Mouse (Mus musculus) olfactory bulb, adult 2 months (tissue): ENCODE measurements around the gene Fam53b. TPM values are rescaled to one million over a fixed set of nuclear protein-coding genes. Genes with fewer than 3 reads are reported as not detected.

Source experiments
- H3K27ac ChIP-seq: fragments of 200-500 bp; 2 replicates; pipeline ENCODE4 v1.5.1; 2012; ENCODE audit warnings: low read depth, low read length; ENCODE audit not compliant: insufficient read depth
- H3K4me1 ChIP-seq: fragments of 200-500 bp; 2 replicates; pipeline ENCODE4 v1.6.1; 2012; ENCODE audit warnings: low read length; ENCODE audit not compliant: control insufficient read depth, insufficient read depth
- H3K4me3 ChIP-seq: fragments of 200-500 bp; 2 replicates; pipeline ENCODE4 v1.5.1; 2012; ENCODE audit warnings: mild to moderate bottlenecking, low read depth, low read length, moderate library complexity; ENCODE audit not compliant: insufficient read depth
- CTCF ChIP-seq: fragments of 200-500 bp; IDR thresholded peaks from 2 replicates; pipeline ENCODE4 v1.5.1; 2012; ENCODE audit warnings: low read depth, mild to moderate bottlenecking, low read length, moderate library complexity; ENCODE audit not compliant: insufficient read depth
- POLR2A ChIP-seq: fragments of 200-500 bp; IDR thresholded peaks from 2 replicates; pipeline ENCODE4 v1.6.1; 2012; ENCODE audit warnings: mild to moderate bottlenecking, low read depth, low read length, moderate library complexity; ENCODE audit not compliant: insufficient read depth
- WGBS: fragments of 180-500 bp; shearing (Covaris S2); methylation state at CpG from one replicate; pipeline ENCODE4 v1.1.7; 2018; 5-methylcytosine and 5-hydroxymethylcytosine counted together
- polyA plus RNA-seq: library from polyadenylated mRNA; stranded (reverse); fragments of >200 nt; gene quantifications from 2 replicates; pipeline ENCODE4 v1.2.4, GENCODE M21; 2012; ENCODE audit warnings: low replicate concordance; ENCODE audit not compliant: missing spikeins, insufficient read depth, insufficient read length

Gene Fam53b
- polyA plus RNA-seq, 1 experiment, result not detected

DNA sequence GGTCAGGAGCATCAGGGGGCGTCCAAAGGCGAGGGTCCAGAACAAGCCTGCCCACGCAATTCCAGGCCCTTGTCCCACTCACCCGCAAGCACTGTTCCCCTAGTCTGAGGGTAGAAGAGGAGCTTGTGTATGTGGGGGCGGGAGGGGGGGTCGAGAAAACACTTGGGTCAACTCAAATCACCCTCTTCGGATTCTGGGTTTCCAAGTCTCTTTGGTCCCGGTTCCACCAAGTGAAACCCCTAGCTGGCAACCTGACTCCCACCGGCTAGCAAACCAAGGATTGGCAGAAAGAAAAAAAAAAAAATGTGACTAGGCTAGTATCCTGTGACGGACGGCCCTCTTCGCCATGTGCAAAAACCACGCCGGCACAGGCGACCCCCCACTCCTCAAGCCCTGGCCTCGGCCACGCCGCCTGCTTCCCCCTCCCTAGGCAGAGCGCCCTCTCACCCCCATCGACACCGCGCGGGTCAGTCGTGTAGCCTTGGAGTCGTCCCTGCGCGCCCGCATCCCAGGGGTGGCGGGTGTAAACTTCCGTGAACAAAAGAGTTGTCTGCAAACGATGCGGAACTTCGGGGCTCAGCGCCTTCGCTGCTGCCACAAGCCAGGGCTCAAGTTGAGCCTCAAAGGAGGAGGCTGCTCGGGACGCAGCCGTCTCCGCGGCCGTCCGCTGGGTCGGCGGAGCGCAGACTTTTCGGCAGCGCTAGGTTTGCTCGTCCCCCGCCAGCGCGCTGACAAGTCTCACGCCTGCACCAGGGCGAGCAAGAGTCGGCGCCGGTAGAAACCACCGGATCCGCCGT is 869 bp downstream of the Fam53b start:
- no peak for TF ChIP-seq POLR2A
- under 1% methylated on average over 59 of the region's 59 CpGs for WGBS
- peaks cover 26% of the 10 kb centered on the region for H3K4me1 ChIP-seq

DNA sequence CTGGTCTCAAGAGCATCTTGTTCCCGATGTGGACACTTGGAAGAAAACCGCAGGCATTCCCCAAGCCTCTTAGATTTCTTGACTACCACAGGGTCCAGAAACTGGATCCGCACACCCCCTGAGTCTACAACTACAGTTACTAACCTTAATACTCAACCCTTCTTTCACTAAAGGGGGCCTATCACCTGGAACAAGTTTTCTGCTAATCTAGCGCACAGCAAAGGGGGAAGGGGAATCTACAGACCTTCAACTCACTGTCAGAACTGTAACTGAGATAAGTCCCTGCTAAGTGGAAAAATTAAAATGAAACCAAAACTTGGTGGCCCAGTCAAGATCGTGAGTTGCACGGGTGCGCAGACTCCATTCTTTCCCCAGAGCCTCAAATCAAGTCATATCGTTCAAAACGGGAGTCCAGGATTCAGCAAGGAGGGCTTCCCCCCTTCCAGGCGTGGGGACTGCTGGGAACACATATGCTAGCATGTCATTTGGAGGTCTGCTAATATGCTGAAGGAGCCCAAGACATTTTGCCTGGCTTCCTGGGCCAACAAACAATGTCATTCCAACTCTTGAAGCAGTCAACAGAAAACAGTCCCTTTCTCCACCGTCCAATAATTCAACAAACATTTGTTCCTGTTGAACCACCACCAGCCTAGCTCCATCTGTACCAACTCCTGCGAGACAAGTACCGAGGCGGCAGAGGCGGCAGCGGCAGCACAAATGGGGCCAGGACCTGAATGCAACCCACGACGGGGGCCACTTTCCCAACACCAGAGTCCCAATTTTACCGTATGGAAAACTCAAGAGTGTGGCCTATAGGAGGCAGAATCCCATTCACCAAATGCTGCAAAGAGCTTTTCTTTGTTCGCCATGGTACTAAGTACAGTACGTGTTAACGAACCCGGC is 1.7 kb downstream of the Fam53b start:
- peak overlapping the region; percentile 60 for H3K4me3 ChIP-seq
- no peak overlapping the region for H3K27ac ChIP-seq
- no peak for TF ChIP-seq POLR2A
- TF ChIP-seq CTCF, result no peak
- peaks cover 33% of the 10 kb centered on the region for H3K4me1 ChIP-seq
- WGBS, result 27% methylated on average over 23 of the region's 23 CpGs

More for the DNA sequence above, 869 bp downstream of the Fam53b start:
- H3K27ac ChIP-seq, result no peak overlapping the region
- H3K4me3 ChIP-seq, result peak overlapping the region; percentile 60

GRCm38 (mm10) chr7:132810879-132811278 is 2.8 kb downstream of the Fam53b start:
- 67% methylated on average over 1 of the region's 1 CpGs for WGBS
- TF ChIP-seq CTCF, result peak; percentile 79
- no peak for TF ChIP-seq POLR2A
- Histone ChIP-seq H3K27ac (no peak overlapping the region), H3K4me3 (no peak overlapping the region), H3K4me1 (peaks cover 37% of the 10 kb centered on the region)

DNA sequence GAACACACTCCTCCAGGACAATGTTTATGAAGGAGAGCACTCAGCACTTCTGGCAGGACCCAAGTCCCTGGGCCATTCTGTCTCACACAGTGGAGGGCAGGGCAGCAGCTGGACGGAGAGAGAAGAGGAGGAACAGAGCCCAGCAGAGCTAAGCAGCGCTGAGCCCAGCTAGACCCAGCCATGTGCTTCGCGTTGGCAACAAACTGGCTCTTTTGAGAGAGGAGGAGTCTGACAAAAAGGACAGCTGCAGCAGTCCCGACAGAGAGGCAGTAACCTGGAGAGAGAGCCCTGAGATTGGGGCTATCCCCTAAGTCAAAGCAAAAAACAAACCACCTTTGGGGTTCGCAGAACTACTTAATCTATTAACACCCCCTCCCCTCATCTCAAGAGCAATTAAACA is 3.3 kb downstream of the Fam53b start:
- no peak overlapping the region for H3K27ac ChIP-seq
- no peak overlapping the region for H3K4me3 ChIP-seq
- H3K4me1 ChIP-seq, result peaks cover 42% of the 10 kb centered on the region
- 33% methylated on average over 6 of the region's 6 CpGs for WGBS
- TF ChIP-seq POLR2A (no peak), CTCF (no peak)

DNA sequence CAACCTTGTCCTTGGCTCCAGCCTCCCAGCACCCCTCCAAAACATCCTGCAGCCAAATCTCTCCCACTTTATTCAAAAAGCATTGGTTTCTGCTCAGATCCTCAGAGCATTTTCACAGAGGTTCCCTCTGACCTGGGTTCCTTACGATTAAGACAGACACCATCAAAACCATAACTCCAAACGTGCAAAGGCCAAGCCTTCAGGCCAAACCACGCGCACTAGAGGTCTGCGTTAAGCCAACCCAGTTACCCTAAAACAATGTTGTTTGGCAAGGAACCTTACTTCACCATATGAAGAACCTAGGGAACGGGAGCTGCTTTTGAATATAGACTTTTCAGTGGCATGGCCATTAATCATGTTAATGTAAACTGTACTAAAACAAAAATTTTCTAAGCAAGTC is 4.0 kb downstream of the Fam53b start:
- H3K4me1 ChIP-seq, result peaks cover 43% of the 10 kb centered on the region
- no peak overlapping the region for H3K4me3 ChIP-seq
- TF ChIP-seq CTCF (no peak), POLR2A (no peak)
- 73% methylated on average over 6 of the region's 6 CpGs for WGBS
- no peak overlapping the region for H3K27ac ChIP-seq

GRCm38 (mm10) chr7:132808841-132809682 is 4.6 kb downstream of the Fam53b start:
- TF ChIP-seq CTCF, result no peak
- no peak for TF ChIP-seq POLR2A
- no peak overlapping the region for H3K4me3 ChIP-seq
- 40% methylated on average over 20 of the region's 20 CpGs for WGBS
- peak overlapping the region; percentile 5; the same call in 1 of the 2 replicates for H3K27ac ChIP-seq
- H3K4me1 ChIP-seq, result peaks cover 43% of the 10 kb centered on the region

DNA sequence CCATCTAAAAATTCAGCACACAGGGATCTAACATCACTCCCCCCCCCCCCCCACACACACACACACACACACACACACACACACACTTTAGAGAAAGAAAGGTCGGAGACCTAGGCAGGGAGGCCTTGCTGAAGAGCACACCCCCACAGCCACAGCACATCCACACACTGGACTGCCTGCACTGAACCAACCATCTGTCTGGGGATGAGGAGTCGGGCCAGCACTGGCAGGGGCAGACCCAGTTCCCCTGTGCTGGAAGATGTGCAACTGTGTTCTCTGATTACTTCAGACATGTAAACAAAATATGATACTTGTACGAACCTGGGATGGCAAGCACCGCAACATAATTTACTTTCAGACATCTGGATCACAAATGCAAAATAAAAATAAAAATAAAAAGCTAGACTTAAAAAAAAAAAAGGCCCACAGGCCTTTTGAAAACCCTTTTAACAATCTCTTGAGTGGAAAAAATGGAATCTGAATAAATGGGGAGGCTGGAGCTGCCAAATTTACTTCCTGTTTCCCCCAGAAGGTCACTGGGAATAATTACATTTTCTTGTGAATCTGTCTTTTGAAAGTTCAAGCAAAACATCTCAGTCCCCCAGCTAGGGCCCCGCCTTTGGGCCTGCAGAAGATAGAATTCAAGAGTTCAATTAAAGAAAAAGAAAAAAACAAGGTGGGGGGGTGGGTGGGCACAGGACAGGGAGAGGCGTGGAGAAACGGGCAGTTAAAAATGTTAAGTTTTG is 5.5 kb downstream of the Fam53b start:
- WGBS, result 66% methylated on average over 7 of the region's 7 CpGs
- TF ChIP-seq POLR2A, result no peak
- no peak for TF ChIP-seq CTCF
- peaks cover 45% of the 10 kb centered on the region for H3K4me1 ChIP-seq
- 0 out of 2 replicates have a peak overlapping the region, but pooled peaks have one; percentile 5 for H3K27ac ChIP-seq
- H3K4me3 ChIP-seq, result no peak overlapping the region
